Mouse (Mus musculus): ENCODE results near the gene Pih1d1. TPM values are rescaled to one million over a fixed set of nuclear protein-coding genes. Genes with fewer than 3 reads are reported as not detected.
"Not testable (repeated sequence)": the region's sequence is repeated elsewhere in the genome, so short reads cannot be mapped to it uniquely, and the experiment has no call there.

The Pih1d1 gene
- total and polyA plus RNA-seq, 2 experiments from 2014 or later, result 80.4 to 112 TPM

- Histone ChIP-seq H3K27ac (ENCODE audit: low read depth, low read length) (no peak overlapping the region), H3K27me3 (ENCODE audit: insufficient read depth, low read length) (no peaks in the 10 kb centered on the region), H3K9ac (peak overlapping the region; percentile 99), H3K36me3 (ENCODE audit: insufficient read depth) (peaks cover 73% of the 10 kb centered on the region), H3K9me3 (ENCODE audit: low read length) (no peaks in the 10 kb centered on the region), H3K4me1 (ENCODE audit: insufficient read depth) (peaks cover 11% of the 10 kb centered on the region), H3K4me3 (ENCODE audit: low read depth, low read length) (peak overlapping the region; percentile 86), H3K4me2 (ENCODE audit: low read depth) (peak overlapping the region; percentile 91)
- ATAC-seq (no peak), DNase-seq (no peak)
- TF ChIP-seq CTCF (IDR thresholded peaks at IDR 0.05; ENCODE audit: low read depth), result no peak
- WGBS, result 86% methylated on average over 15 of the region's 15 CpGs
These were observed 31.4 kb upstream of the Pih1d1 start for GRCm38 (mm10) chr7:45122561-45123185.

GRCm38 (mm10) chr7:45123186-45123570 lies 30.9 kb upstream of the Pih1d1 start:
- H3K9ac ChIP-seq, result peak overlapping the region; percentile 99
- H3K4me1 ChIP-seq (ENCODE audit: insufficient read depth), result peaks cover 11% of the 10 kb centered on the region
- ATAC-seq (no peak), DNase-seq (no peak)
- TF ChIP-seq CTCF (IDR thresholded peaks at IDR 0.05; ENCODE audit: low read depth), result no peak
- H3K36me3 ChIP-seq (ENCODE audit: insufficient read depth), result peaks cover 68% of the 10 kb centered on the region
- H3K4me2 ChIP-seq (ENCODE audit: low read depth), result peak overlapping the region; percentile 91
- H3K27me3 ChIP-seq (ENCODE audit: insufficient read depth, low read length), result no peaks in the 10 kb centered on the region
- WGBS, result 22% methylated on average over 12 of the region's 12 CpGs
- peak overlapping the region; percentile 86 for H3K4me3 ChIP-seq (ENCODE audit: low read depth, low read length)
- peak overlapping the region; percentile 92 for H3K27ac ChIP-seq (ENCODE audit: low read depth, low read length)
- no peaks in the 10 kb centered on the region for H3K9me3 ChIP-seq (ENCODE audit: low read length)

GRCm38 (mm10) chr7:45124224-45125143 lies 29.6 kb upstream of the Pih1d1 start, which contains the start of gene Rps11:
Gene Rps11, minus strand, starts transcription at chr7:45124439.
- 2% methylated on average over 59 of the region's 59 CpGs for WGBS

GRCm38 (mm10) chr7:45125144-45125600 lies 28.9 kb upstream of the Pih1d1 start:
- DNase-seq (no peak), ATAC-seq (no peak)
- Histone ChIP-seq H3K4me3 (ENCODE audit: low read depth, low read length) (no peak overlapping the region), H3K9ac (no peak overlapping the region), H3K27ac (ENCODE audit: low read depth, low read length) (peak overlapping the region; percentile 92), H3K36me3 (ENCODE audit: insufficient read depth) (peaks cover 53% of the 10 kb centered on the region), H3K4me2 (ENCODE audit: low read depth) (no peak overlapping the region), H3K9me3 (ENCODE audit: low read length) (no peaks in the 10 kb centered on the region), H3K27me3 (ENCODE audit: insufficient read depth, low read length) (no peaks in the 10 kb centered on the region), H3K4me1 (ENCODE audit: insufficient read depth) (peaks cover 14% of the 10 kb centered on the region)
- WGBS, result 20% methylated on average over 7 of the region's 7 CpGs
- TF ChIP-seq CTCF (IDR thresholded peaks at IDR 0.05; ENCODE audit: low read depth), result 0 out of 2 replicates have a peak, but pooled peaks have one; percentile 43

More at GRCm38 (mm10) chr7:45124224-45125143, 29.6 kb upstream of the Pih1d1 start, which contains the start of gene Rps11:
- peak within 1 kb of the TSS; percentile 86 for H3K4me3 ChIP-seq (ENCODE audit: low read depth, low read length)
- TF ChIP-seq CTCF (IDR thresholded peaks at IDR 0.05; ENCODE audit: low read depth), result no peak; the same call in none of the 2 replicates
- peaks cover 11% of the 10 kb centered on the region for H3K4me1 ChIP-seq (ENCODE audit: insufficient read depth)
- peak; percentile 85 for ATAC-seq
- H3K27me3 ChIP-seq (ENCODE audit: insufficient read depth, low read length), result no peaks in the 10 kb centered on the region
- no peaks in the 10 kb centered on the region for H3K9me3 ChIP-seq (ENCODE audit: low read length)
- H3K27ac ChIP-seq (ENCODE audit: low read depth, low read length), result peak within 1 kb of the TSS; percentile 92
- peak; percentile 100 for DNase-seq
- peak within 1 kb of the TSS; percentile 99 for H3K9ac ChIP-seq
- H3K36me3 ChIP-seq (ENCODE audit: insufficient read depth), result peaks cover 60% of the 10 kb centered on the region
- peak within 1 kb of the TSS; percentile 91 for H3K4me2 ChIP-seq (ENCODE audit: low read depth)

GRCm38 (mm10) chr7:45125649-45126048 lies 28.5 kb upstream of the Pih1d1 start:
- not testable (repeated sequence) for H3K4me3 ChIP-seq (ENCODE audit: low read depth, low read length); H3K27ac ChIP-seq (ENCODE audit: low read depth, low read length); H3K4me2 ChIP-seq (ENCODE audit: low read depth); H3K9me3 ChIP-seq (ENCODE audit: low read length); ATAC-seq; H3K9ac ChIP-seq; H3K27me3 ChIP-seq (ENCODE audit: insufficient read depth, low read length); DNase-seq
- 66% methylated on average over 5 of the region's 5 CpGs for WGBS
- peaks cover 14% of the 10 kb centered on the region for H3K4me1 ChIP-seq (ENCODE audit: insufficient read depth)
- H3K36me3 ChIP-seq (ENCODE audit: insufficient read depth), result peaks cover 48% of the 10 kb centered on the region

- ATAC-seq, result no peak
- Histone ChIP-seq H3K4me3 (ENCODE audit: low read depth, low read length) (no peak overlapping the region), H3K27me3 (ENCODE audit: insufficient read depth, low read length) (no peaks in the 10 kb centered on the region), H3K4me2 (ENCODE audit: low read depth) (no peak overlapping the region), H3K27ac (ENCODE audit: low read depth, low read length) (no peak overlapping the region), H3K36me3 (ENCODE audit: insufficient read depth) (peaks cover 42% of the 10 kb centered on the region), H3K4me1 (ENCODE audit: insufficient read depth) (peaks cover 14% of the 10 kb centered on the region), H3K9me3 (ENCODE audit: low read length) (no peaks in the 10 kb centered on the region), H3K9ac (no peak overlapping the region)
- no peak for TF ChIP-seq CTCF (IDR thresholded peaks at IDR 0.05; ENCODE audit: low read depth)
- no peak for DNase-seq
- WGBS, result 75% methylated on average over 17 of the region's 17 CpGs
These were observed 27.8 kb upstream of the Pih1d1 start for GRCm38 (mm10) chr7:45126147-45126843.
